Mouse (Mus musculus): ENCODE measurements around the gene Tfam. TPM values are rescaled to one million over a fixed set of nuclear protein-coding genes. Genes with fewer than 3 reads are reported as not detected.

The Tfam gene
- polyA plus RNA-seq, 1 experiment from 2014 or later: 80.6 TPM

- no peaks in the 10 kb centered on the region for H3K4me1 ChIP-seq (ENCODE audit: control insufficient read depth, insufficient read depth, low read length)
- H3K4me3 ChIP-seq (ENCODE audit: low read depth, low read length): no peak overlapping the region
- H3K4me2 ChIP-seq (ENCODE audit: low read depth): no peak overlapping the region
- DNase-seq (ENCODE audit: low spot score) (no peak), ATAC-seq (ENCODE audit: insufficient read depth, low FRiP score, low TSS enrichment) (no peak)
- H3K27ac ChIP-seq (ENCODE audit: low read depth, low read length): no peak overlapping the region
- no peaks in the 10 kb centered on the region for H3K36me3 ChIP-seq (ENCODE audit: control insufficient read depth, insufficient read depth, low read length)
- H3K9me3 ChIP-seq (ENCODE audit: control insufficient read depth, low read length): no peaks in the 10 kb centered on the region
- H3K9ac ChIP-seq (ENCODE audit: low read length): no peak overlapping the region
- 64% methylated on average over 6 of the region's 6 CpGs for WGBS
- no peaks in the 10 kb centered on the region for H3K27me3 ChIP-seq (ENCODE audit: control insufficient read depth, insufficient read depth, low read length)
These were observed 1.5 kb upstream of the Tfam start for GRCm38 (mm10) chr10:71239479-71240120.

- no peaks in the 10 kb centered on the region for H3K36me3 ChIP-seq (ENCODE audit: control insufficient read depth, insufficient read depth, low read length)
- under 1% methylated on average over 68 of the region's 68 CpGs for WGBS
- peak overlapping the region; percentile 81 for H3K4me2 ChIP-seq (ENCODE audit: low read depth)
- DNase-seq (ENCODE audit: low spot score) (peak; percentile 97), ATAC-seq (ENCODE audit: insufficient read depth, low FRiP score, low TSS enrichment) (peak; percentile 99)
- peak overlapping the region; percentile 86 for H3K4me3 ChIP-seq (ENCODE audit: low read depth, low read length)
- no peaks in the 10 kb centered on the region for H3K9me3 ChIP-seq (ENCODE audit: control insufficient read depth, low read length)
- H3K27ac ChIP-seq (ENCODE audit: low read depth, low read length): peak overlapping the region; percentile 46; the same call in 1 of the 2 replicates
- H3K4me1 ChIP-seq (ENCODE audit: control insufficient read depth, insufficient read depth, low read length): no peaks in the 10 kb centered on the region
- H3K27me3 ChIP-seq (ENCODE audit: control insufficient read depth, insufficient read depth, low read length): no peaks in the 10 kb centered on the region
- H3K9ac ChIP-seq (ENCODE audit: low read length): peak overlapping the region; percentile 82
These were observed 402 bp downstream of the Tfam start for GRCm38 (mm10) chr10:71237516-71238239.

- H3K36me3 ChIP-seq (ENCODE audit: control insufficient read depth, insufficient read depth, low read length): 0 out of 2 replicates have a peak, but pooled peaks cover 2% of the 10 kb centered on the region
These were observed 4.0 kb downstream of the Tfam start for GRCm38 (mm10) chr10:71234071-71234470.

GRCm38 (mm10) chr10:71225894-71226293, 12.2 kb downstream of the Tfam start:
- 43% methylated on average over 7 of the region's 7 CpGs for WGBS
- ATAC-seq (ENCODE audit: insufficient read depth, low FRiP score, low TSS enrichment) (no peak), DNase-seq (ENCODE audit: low spot score) (peak; percentile 76)
- no peaks in the 10 kb centered on the region for H3K9me3 ChIP-seq (ENCODE audit: control insufficient read depth, low read length)
- peaks cover 7% of the 10 kb centered on the region; the same call in 1 of the 2 replicates for H3K36me3 ChIP-seq (ENCODE audit: control insufficient read depth, insufficient read depth, low read length)
- H3K4me1 ChIP-seq (ENCODE audit: control insufficient read depth, insufficient read depth, low read length): no peaks in the 10 kb centered on the region
- H3K9ac ChIP-seq (ENCODE audit: low read length): no peak overlapping the region
- H3K27ac ChIP-seq (ENCODE audit: low read depth, low read length): no peak overlapping the region
- H3K4me2 ChIP-seq (ENCODE audit: low read depth): no peak overlapping the region
- no peaks in the 10 kb centered on the region for H3K27me3 ChIP-seq (ENCODE audit: control insufficient read depth, insufficient read depth, low read length)
- H3K4me3 ChIP-seq (ENCODE audit: low read depth, low read length): no peak overlapping the region

More at GRCm38 (mm10) chr10:71234071-71234470, 4.0 kb downstream of the Tfam start:
- Histone ChIP-seq H3K27me3 (ENCODE audit: control insufficient read depth, insufficient read depth, low read length) (no peaks in the 10 kb centered on the region), H3K9me3 (ENCODE audit: control insufficient read depth, low read length) (no peaks in the 10 kb centered on the region), H3K4me3 (ENCODE audit: low read depth, low read length) (no peak overlapping the region), H3K9ac (ENCODE audit: low read length) (no peak overlapping the region), H3K27ac (ENCODE audit: low read depth, low read length) (no peak overlapping the region), H3K4me1 (ENCODE audit: control insufficient read depth, insufficient read depth, low read length) (no peaks in the 10 kb centered on the region), H3K4me2 (ENCODE audit: low read depth) (no peak overlapping the region)
- WGBS: 98% methylated on average over 8 of the region's 8 CpGs
- ATAC-seq (ENCODE audit: insufficient read depth, low FRiP score, low TSS enrichment): no peak
- no peak for DNase-seq (ENCODE audit: low spot score)

- no peak overlapping the region for H3K9ac ChIP-seq (ENCODE audit: low read length)
- peaks cover 5% of the 10 kb centered on the region; the same call in 1 of the 2 replicates for H3K36me3 ChIP-seq (ENCODE audit: control insufficient read depth, insufficient read depth, low read length)
- H3K9me3 ChIP-seq (ENCODE audit: control insufficient read depth, low read length): no peaks in the 10 kb centered on the region
- WGBS: 77% methylated on average over 5 of the region's 5 CpGs
- no peak overlapping the region for H3K27ac ChIP-seq (ENCODE audit: low read depth, low read length)
- no peak for DNase-seq (ENCODE audit: low spot score)
- H3K4me3 ChIP-seq (ENCODE audit: low read depth, low read length): no peak overlapping the region
- no peak overlapping the region for H3K4me2 ChIP-seq (ENCODE audit: low read depth)
- no peak; the same call in 1 of the 2 replicates for ATAC-seq (ENCODE audit: insufficient read depth, low FRiP score, low TSS enrichment)
- H3K27me3 ChIP-seq (ENCODE audit: control insufficient read depth, insufficient read depth, low read length): no peaks in the 10 kb centered on the region
- no peaks in the 10 kb centered on the region; the same call in 1 of the 2 replicates for H3K4me1 ChIP-seq (ENCODE audit: control insufficient read depth, insufficient read depth, low read length)
These were observed 15.0 kb downstream of the Tfam start for GRCm38 (mm10) chr10:71223101-71223500.

GRCm38 (mm10) chr10:71222639-71223038, 15.4 kb downstream of the Tfam start:
- DNase-seq (ENCODE audit: low spot score): no peak
- Histone ChIP-seq H3K27me3 (ENCODE audit: control insufficient read depth, insufficient read depth, low read length) (no peaks in the 10 kb centered on the region), H3K9me3 (ENCODE audit: control insufficient read depth, low read length) (no peaks in the 10 kb centered on the region), H3K4me3 (ENCODE audit: low read depth, low read length) (no peak overlapping the region), H3K4me2 (ENCODE audit: low read depth) (no peak overlapping the region), H3K4me1 (ENCODE audit: control insufficient read depth, insufficient read depth, low read length) (no peaks in the 10 kb centered on the region; the same call in 1 of the 2 replicates), H3K27ac (ENCODE audit: low read depth, low read length) (no peak overlapping the region), H3K9ac (ENCODE audit: low read length) (no peak overlapping the region), H3K36me3 (ENCODE audit: control insufficient read depth, insufficient read depth, low read length) (peaks cover 5% of the 10 kb centered on the region; the same call in 1 of the 2 replicates)
- peak; percentile 58; the same call in 1 of the 2 replicates for ATAC-seq (ENCODE audit: insufficient read depth, low FRiP score, low TSS enrichment)
- 85% methylated on average over 2 of the region's 2 CpGs for WGBS

GRCm38 (mm10) chr10:71218228-71218892, 19.7 kb downstream of the Tfam start:
- Histone ChIP-seq H3K36me3 (ENCODE audit: control insufficient read depth, insufficient read depth, low read length) (no peaks in the 10 kb centered on the region), H3K27me3 (ENCODE audit: control insufficient read depth, insufficient read depth, low read length) (no peaks in the 10 kb centered on the region), H3K9me3 (ENCODE audit: control insufficient read depth, low read length) (no peaks in the 10 kb centered on the region), H3K4me2 (ENCODE audit: low read depth) (no peak overlapping the region), H3K4me1 (ENCODE audit: control insufficient read depth, insufficient read depth, low read length) (no peaks in the 10 kb centered on the region; the same call in 1 of the 2 replicates), H3K4me3 (ENCODE audit: low read depth, low read length) (no peak overlapping the region), H3K27ac (ENCODE audit: low read depth, low read length) (no peak overlapping the region), H3K9ac (ENCODE audit: low read length) (no peak overlapping the region)
- WGBS: 17% methylated on average over 8 of the region's 8 CpGs
- DNase-seq (ENCODE audit: low spot score) (peak; percentile 79), ATAC-seq (ENCODE audit: insufficient read depth, low FRiP score, low TSS enrichment) (peak; percentile 52; the same call in 1 of the 2 replicates)

- Histone ChIP-seq H3K27me3 (ENCODE audit: control insufficient read depth, insufficient read depth, low read length) (no peaks in the 10 kb centered on the region), H3K9me3 (ENCODE audit: control insufficient read depth, low read length) (no peaks in the 10 kb centered on the region), H3K9ac (ENCODE audit: low read length) (no peak overlapping the region), H3K36me3 (ENCODE audit: control insufficient read depth, insufficient read depth, low read length) (no peaks in the 10 kb centered on the region), H3K27ac (ENCODE audit: low read depth, low read length) (no peak overlapping the region), H3K4me1 (ENCODE audit: control insufficient read depth, insufficient read depth, low read length) (no peaks in the 10 kb centered on the region; the same call in 1 of the 2 replicates), H3K4me3 (ENCODE audit: low read depth, low read length) (no peak overlapping the region), H3K4me2 (ENCODE audit: low read depth) (no peak overlapping the region)
- WGBS: 83% methylated on average over 9 of the region's 9 CpGs
- no peak for ATAC-seq (ENCODE audit: insufficient read depth, low FRiP score, low TSS enrichment)
- DNase-seq (ENCODE audit: low spot score): no peak
These were observed 22.1 kb downstream of the Tfam start for GRCm38 (mm10) chr10:71215996-71216395.
